Mouse (Mus musculus) embryonic fibroblast, embryonic 13.5 days (primary cell): ENCODE measurements around the gene Syndig1. TPM values are rescaled to one million over a fixed set of nuclear protein-coding genes. Genes with fewer than 3 reads are reported as not detected.

ENCODE experiments used
- H3K27ac ChIP-seq: 2 replicates; pipeline ENCODE4 v1.5.1; 2012; ENCODE audit warnings: low read length, control low read depth, inconsistent platforms; ENCODE audit not compliant: insufficient read depth
- H3K4me1 ChIP-seq: 2 replicates; pipeline ENCODE4 v1.6.1; 2011; ENCODE audit warnings: low read length; ENCODE audit not compliant: control insufficient read depth, insufficient read depth
- H3K4me3 ChIP-seq: 2 replicates; pipeline ENCODE4 v1.5.1; 2011; ENCODE audit warnings: mild to moderate bottlenecking, control low read depth, low read length; ENCODE audit not compliant: insufficient read depth
- CTCF ChIP-seq: IDR thresholded peaks from 2 replicates; pipeline ENCODE4 v1.5.1; 2011; ENCODE audit warnings: mild to moderate bottlenecking, control low read depth, low read length, moderate library complexity, borderline replicate concordance; ENCODE audit not compliant: insufficient read depth
- POLR2A ChIP-seq: IDR thresholded peaks from 2 replicates; pipeline ENCODE4 v1.6.1; 2011; ENCODE audit warnings: low read depth, mild to moderate bottlenecking, control low read depth, low read length, moderate library complexity
- polyA plus RNA-seq: library from polyadenylated mRNA; stranded (reverse); fragments of >200 nt; gene quantifications from 2 replicates; pipeline ENCODE4 v1.2.4, GENCODE M21; 2011; ENCODE audit warnings: low read depth; ENCODE audit not compliant: missing spikeins, insufficient read length

The Syndig1 gene
- polyA plus RNA-seq, 1 experiment = 8.0 TPM

DNA sequence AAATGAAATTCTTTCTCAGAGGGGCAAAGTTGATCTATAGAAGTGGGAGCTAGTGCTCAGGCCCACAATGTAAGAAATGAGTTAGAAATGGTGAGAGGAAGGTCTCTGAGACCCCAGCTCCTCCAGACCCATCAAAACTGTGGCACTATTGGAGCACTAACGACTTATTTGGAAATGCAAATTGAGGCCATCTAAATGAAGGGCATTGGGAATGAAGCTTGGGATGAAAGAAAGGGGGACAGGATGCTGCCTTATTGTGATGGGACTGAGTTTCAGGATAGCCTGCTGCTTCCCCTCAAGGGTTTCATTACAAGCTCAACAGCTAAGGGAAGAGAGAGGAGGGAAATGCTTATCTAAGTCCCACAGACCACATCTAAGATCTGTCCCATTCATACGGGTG is 110.6 kb downstream of the Syndig1 start:
- Histone ChIP-seq H3K4me1 (peaks cover 2% of the 10 kb centered on the region; the same call in 1 of the 2 replicates), H3K4me3 (no peak overlapping the region), H3K27ac (no peak overlapping the region)
- no peak for TF ChIP-seq POLR2A

DNA sequence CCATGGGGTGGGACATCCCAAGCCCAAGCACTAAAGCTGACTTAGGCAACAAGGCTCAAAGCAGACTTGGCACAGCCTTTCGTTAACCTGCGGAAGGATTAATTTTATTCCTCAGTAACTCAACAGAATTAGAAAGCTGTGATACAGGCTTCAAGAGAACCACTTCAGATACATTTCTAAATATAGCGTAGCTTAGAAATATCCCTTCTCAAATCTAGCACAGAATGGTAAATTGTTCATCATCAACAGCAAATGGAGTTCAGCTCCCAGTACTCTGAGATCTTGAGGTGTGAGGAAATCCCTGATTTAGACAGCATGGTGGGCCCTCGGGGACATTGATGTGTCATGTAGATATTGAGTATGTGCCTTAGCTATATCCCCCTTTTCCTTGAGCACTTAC is 121.6 kb downstream of the Syndig1 start:
- TF ChIP-seq POLR2A = no peak
- Histone ChIP-seq H3K27ac (no peak overlapping the region), H3K4me3 (no peak overlapping the region), H3K4me1 (no peaks in the 10 kb centered on the region)

DNA sequence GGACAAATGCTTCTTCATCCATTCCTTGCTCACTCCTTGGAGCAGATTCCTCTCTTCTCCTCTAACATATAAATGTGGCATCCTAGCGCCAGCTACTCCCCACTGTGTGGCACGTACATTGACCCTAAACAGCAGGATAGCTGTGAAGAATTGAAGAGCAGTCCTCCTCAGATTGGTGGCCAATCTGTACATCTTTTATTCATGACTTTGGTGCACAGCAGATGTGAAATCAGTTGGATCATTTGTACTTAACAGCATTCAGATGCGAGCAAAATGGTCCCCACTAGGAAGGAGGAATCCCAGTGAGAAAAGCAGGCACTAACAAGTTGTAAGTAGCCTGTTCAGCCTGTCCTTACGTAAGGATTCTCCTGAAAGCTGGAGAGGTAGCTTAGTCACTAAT is 142.0 kb downstream of the Syndig1 start:
- Histone ChIP-seq H3K4me1 (no peaks in the 10 kb centered on the region), H3K4me3 (no peak overlapping the region), H3K27ac (no peak overlapping the region)
- TF ChIP-seq POLR2A = no peak
- no peak for TF ChIP-seq CTCF

DNA sequence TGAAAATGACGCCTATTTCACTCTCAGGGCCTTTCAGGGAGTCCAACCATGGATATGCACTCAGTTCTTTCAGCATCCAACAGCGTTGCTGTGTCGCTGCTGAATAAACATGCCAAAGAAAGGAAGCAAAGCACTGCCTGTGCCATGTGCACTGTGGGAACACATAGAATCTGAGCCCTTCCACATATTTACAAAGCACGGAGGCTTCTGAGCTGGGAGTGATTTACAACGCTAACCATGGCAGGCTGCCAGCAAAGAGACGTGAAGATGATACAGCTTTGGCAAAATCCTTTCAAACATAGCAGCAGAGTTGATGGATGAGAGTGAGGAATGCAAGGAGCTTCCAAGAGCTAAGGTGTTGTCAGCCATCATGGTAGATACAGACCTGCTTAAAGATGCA is 144.6 kb downstream of the Syndig1 start:
- no peaks in the 10 kb centered on the region for H3K4me1 ChIP-seq
- H3K27ac ChIP-seq = no peak overlapping the region
- no peak for TF ChIP-seq POLR2A
- no peak for TF ChIP-seq CTCF
- no peak overlapping the region for H3K4me3 ChIP-seq

DNA sequence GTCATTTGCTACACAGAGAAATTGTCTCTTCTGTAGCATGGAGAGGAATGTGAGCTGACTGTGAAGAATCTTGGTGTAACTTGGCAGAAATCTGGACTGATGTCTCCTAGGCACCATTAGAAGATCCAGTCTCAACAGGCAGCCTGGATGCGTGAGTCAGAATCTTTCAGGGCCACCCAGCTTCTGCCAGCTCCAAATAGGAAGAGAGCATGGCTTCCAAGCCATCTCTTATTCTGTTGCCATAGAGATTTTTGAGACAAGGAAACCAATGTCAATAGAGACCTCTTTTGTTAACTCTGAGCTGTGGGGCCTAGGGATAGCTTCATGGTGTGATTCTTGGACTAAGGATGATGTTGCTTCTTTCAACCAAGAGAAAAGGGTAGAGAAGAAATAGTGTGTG is 151.4 kb downstream of the Syndig1 start:
- no peak overlapping the region for H3K4me3 ChIP-seq
- no peaks in the 10 kb centered on the region for H3K4me1 ChIP-seq
- TF ChIP-seq POLR2A (no peak), CTCF (no peak)
- H3K27ac ChIP-seq = no peak overlapping the region

DNA sequence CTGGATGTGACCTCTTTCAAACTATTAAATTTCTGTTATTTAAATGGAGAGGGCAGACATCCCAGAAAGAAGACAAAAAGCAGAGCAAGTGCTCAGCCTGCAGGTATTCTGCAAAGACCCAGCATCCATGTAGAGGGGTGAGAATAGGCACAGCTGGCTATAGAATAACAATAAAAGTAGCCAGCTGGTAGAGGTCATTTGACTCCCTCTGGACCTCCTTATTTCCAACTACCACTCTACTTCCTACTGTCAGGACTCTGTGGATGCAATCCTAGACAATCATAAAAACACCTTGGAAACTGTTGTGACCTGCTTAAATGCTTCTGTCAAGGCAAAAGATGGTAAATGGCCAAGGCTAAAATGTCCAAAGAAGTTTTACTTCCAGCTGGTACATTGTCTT is 153.5 kb downstream of the Syndig1 start:
- H3K4me1 ChIP-seq = no peaks in the 10 kb centered on the region
- no peak overlapping the region for H3K4me3 ChIP-seq
- no peak overlapping the region for H3K27ac ChIP-seq
- TF ChIP-seq CTCF (no peak), POLR2A (no peak)

DNA sequence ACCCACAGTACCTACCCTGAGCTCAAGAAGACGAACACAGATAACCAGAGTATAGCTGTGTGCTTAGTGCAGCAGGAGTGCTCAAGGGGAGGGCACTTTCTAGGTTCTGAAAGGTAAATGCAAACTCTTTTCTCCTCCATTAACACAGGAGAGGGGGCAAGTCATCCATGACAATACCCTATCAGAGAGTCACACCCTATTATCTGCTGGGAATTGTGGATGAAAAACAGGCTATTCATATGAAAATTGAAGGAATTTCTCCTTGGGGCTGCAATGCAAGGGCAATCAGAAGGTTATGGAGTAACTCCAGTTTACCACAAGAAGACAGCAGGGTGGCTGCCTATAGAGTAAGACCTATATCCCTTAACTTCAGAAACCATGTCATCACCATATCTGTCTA is 154.1 kb downstream of the Syndig1 start:
- H3K4me3 ChIP-seq = no peak overlapping the region
- no peak for TF ChIP-seq POLR2A
- no peak for TF ChIP-seq CTCF
- H3K27ac ChIP-seq = no peak overlapping the region
- H3K4me1 ChIP-seq = no peaks in the 10 kb centered on the region

DNA sequence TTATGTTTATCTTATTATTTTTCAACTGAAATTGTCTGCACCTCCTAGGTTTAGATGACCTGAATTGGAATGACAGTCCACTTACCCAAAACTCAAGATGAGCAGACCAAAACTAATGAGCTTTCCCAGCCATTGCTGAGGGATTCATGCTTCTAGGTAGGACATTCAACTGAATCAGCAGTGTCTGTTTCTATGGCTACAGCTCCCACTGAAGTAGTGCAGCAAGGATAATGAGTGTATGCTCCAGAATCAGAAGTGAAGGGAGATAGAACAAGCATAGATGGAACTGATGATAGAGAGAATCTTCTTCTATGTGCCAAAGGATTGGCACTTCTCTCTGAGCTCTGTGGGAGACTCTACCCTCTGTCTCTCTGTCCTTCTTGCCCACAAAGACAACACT is 158.6 kb downstream of the Syndig1 start:
- no peak overlapping the region for H3K4me3 ChIP-seq
- no peak overlapping the region for H3K27ac ChIP-seq
- H3K4me1 ChIP-seq = no peaks in the 10 kb centered on the region
- TF ChIP-seq POLR2A = no peak
- no peak for TF ChIP-seq CTCF

DNA sequence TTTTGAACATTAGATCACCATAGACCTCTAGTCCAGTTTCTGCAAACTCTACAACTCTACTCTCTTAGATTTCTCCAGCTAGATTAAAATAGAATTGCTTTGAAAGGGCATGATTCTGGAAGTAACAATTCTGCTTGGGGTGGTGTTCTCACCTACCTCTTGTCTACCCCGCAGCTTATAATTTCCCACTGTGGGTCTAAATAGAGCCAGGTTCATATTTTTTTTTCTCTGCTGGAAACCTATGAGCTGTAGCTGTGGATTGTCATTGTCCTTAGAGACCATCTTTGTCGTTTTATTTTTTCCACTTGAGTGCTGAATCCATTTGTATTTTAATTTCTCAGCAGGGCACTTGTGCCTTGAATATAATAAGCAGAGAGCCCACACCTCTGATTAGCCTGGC is 162.5 kb downstream of the Syndig1 start:
- no peak for TF ChIP-seq CTCF
- no peak for TF ChIP-seq POLR2A
- no peak overlapping the region for H3K27ac ChIP-seq
- no peaks in the 10 kb centered on the region for H3K4me1 ChIP-seq
- H3K4me3 ChIP-seq = no peak overlapping the region

DNA sequence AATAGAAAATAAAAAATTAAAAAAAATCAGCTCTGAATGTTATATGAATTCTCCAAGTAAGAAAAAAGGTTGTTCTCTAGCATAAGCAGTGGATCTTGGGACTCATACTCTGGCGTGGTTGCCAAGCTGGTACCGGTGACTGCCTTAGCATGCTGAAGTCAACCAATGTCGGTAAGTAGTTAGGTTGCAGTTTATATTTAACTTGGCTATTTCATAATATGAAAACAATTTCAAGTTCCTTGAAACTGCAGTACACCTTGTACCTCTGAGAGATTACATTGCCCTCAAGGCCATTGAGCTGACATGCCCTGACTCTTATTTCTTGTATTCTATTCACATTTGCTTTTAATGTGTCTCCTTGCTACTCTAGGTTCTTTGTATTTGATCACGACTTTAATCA is 163.9 kb downstream of the Syndig1 start:
- TF ChIP-seq CTCF = no peak
- no peak for TF ChIP-seq POLR2A
- H3K27ac ChIP-seq = no peak overlapping the region
- H3K4me3 ChIP-seq = no peak overlapping the region
- H3K4me1 ChIP-seq = no peaks in the 10 kb centered on the region

DNA sequence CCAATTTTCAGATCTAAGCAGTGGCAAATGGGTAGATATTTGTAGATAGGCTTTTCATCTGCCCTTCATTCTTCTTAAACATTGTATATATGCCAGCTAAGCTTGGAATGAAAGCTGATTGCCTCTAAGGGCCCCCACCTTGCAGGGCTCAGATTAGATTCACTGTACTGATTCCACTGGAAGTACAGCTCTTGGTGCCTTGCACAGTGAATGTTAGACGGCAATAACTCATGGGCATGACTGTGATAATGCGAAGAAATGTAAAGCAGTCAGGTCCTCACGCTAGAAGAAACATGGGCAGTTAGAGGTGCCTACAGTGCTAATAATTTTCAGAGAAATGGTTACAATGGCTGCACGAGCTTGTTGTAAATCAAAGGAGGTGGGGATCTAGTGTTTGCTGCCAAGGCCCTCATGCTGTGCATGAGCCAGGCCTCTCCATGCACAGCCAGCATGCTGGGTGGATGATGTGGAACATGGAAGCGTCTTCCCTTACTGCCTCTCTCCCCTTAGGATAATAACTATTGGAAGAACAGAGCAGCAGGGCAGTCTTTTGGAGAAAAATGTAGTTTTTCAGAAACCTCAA is 167.5 kb downstream of the Syndig1 start:
- Histone ChIP-seq H3K27ac (no peak overlapping the region), H3K4me1 (no peaks in the 10 kb centered on the region), H3K4me3 (no peak overlapping the region)
- TF ChIP-seq POLR2A (no peak), CTCF (no peak)
